Mouse (Mus musculus) stomach, postnatal 0 days (tissue): ENCODE data around the gene Tmem132d. TPM values are rescaled to one million over a fixed set of nuclear protein-coding genes. Genes with fewer than 3 reads are reported as not detected.

Experiments used
- ATAC-seq: fragments of 200-750 bp; cut with Nextera tagmentation; 2 replicates; pipeline ENCODE4 v1.8.0; 2017; ENCODE audit not compliant: low FRiP score, low TSS enrichment
- DNase-seq: peaks from one replicate; pipeline ENCODE4 v3.0.0-alpha.2; 2016; ENCODE audit warnings: low spot score
- H3K27ac ChIP-seq: fragments of 300-500 bp; sonication (generic); replicated peaks from 2 replicates; pipeline ENCODE4 v1.5.1; 2014; ENCODE audit warnings: mild to moderate bottlenecking, control low read depth
- H3K27me3 ChIP-seq: fragments of 300-500 bp; sonication (generic); 2 replicates; pipeline ENCODE4 v1.6.1; 2014; ENCODE audit warnings: low read length; ENCODE audit not compliant: control insufficient read depth, insufficient read depth
- H3K36me3 ChIP-seq: fragments of 300-500 bp; sonication (generic); 2 replicates; pipeline ENCODE4 v1.6.1; 2014; ENCODE audit warnings: low read length, mixed read lengths; ENCODE audit not compliant: control insufficient read depth, insufficient read depth
- H3K4me1 ChIP-seq: fragments of 300-500 bp; sonication (generic); replicated peaks from 2 replicates; pipeline ENCODE4 v1.6.1; 2014; ENCODE audit warnings: antibody characterized with exemption; ENCODE audit not compliant: control insufficient read depth, insufficient read depth
- H3K4me2 ChIP-seq: fragments of 300-500 bp; sonication (generic); replicated peaks from 2 replicates; pipeline ENCODE4 v1.6.1; 2014; ENCODE audit warnings: low read depth, mild to moderate bottlenecking, control low read depth, moderate library complexity
- H3K4me3 ChIP-seq: fragments of 300-500 bp; sonication (generic); 2 replicates; pipeline ENCODE4 v1.5.1; 2014; ENCODE audit warnings: low read depth, low read length, control low read depth
- H3K9ac ChIP-seq: fragments of 300-500 bp; sonication (generic); 2 replicates; pipeline ENCODE4 v1.6.1; 2014; ENCODE audit warnings: mild to moderate bottlenecking, low read length, control low read depth, mixed read lengths
- H3K9me3 ChIP-seq: fragments of 300-500 bp; sonication (generic); 2 replicates; pipeline ENCODE4 v1.6.1; 2016; ENCODE audit warnings: low read length; ENCODE audit not compliant: control insufficient read depth
- CTCF ChIP-seq: IDR thresholded peaks from 2 replicates; pipeline ENCODE4 v1.5.1; 2016; ENCODE audit warnings: antibody characterized with exemption, low read depth, mild to moderate bottlenecking, moderate library complexity
- EP300 ChIP-seq: optimal IDR thresholded peaks from 2 replicates; pipeline ENCODE3; 2016; ENCODE audit warnings: antibody characterized with exemption
- WGBS: fragments of 180-500 bp; shearing (Covaris S2); extraction: QIAGEN DNeasy Blood & Tissue Kit; methylation state at CpG from one replicate; pipeline ENCODE4 v1.1.7; 2014; 5-methylcytosine and 5-hydroxymethylcytosine counted together
- polyA plus RNA-seq: library from polyadenylated mRNA; unstranded; fragments of >200 nt; fragmentation: Nextera tagmentation; extraction: Ambion mirVana; gene quantifications from 2 replicates; pipeline ENCODE4 v1.2.1, GENCODE M21; 2015

Gene Tmem132d
- polyA plus RNA-seq, 1 experiment from 2014 or later: 0.16 TPM

DNA sequence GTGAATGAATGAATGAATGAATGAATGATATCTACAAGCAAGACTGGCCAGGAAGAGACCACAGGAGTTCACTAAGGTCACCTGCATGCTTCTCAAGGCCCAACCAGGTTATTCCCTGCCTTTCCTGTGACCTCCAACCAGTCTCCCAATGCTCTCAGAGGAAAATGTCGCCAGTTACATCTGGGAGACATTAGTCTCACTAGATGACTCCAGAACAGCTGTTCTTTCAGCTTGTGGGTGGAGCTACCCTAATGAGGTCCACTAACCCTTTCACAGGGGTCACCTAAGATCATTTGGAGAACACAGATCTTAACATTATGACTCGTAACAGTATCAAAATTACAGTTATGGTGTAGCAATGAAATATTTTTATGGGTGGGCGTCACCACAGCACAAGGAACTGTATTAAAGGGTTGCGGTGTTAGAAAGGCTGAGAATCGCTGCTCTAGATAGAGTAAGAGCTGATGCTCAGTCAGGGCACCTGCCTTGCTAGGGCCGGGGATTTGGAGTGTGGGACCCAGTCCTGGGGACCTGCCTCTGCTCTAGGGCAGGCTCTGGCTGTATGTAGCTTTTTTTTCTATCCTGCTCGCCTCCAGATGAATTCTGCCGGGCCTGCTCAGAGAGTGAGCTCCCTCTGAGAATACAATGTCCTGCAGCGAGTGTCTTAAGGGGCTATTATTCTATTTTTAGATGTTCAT lies 196.1 kb downstream of the Tmem132d start:
- 64% methylated on average over 9 of the region's 9 CpGs for WGBS

GRCm38 (mm10) chr5:128235611-128236010 lies 197.3 kb downstream of the Tmem132d start:
- Histone ChIP-seq H3K4me3 (no peak overlapping the region), H3K36me3 (no peaks in the 10 kb centered on the region), H3K9ac (no peak overlapping the region), H3K4me2 (no peak overlapping the region), H3K27me3 (no peaks in the 10 kb centered on the region), H3K9me3 (no peaks in the 10 kb centered on the region), H3K4me1 (no peaks in the 10 kb centered on the region), H3K27ac (no peak overlapping the region)
- WGBS: 43% methylated on average over 1 of the region's 1 CpGs
- DNase-seq (no peak), ATAC-seq (no peak)
- TF ChIP-seq EP300 (no peak), CTCF (no peak)

More for the DNA sequence above, 196.1 kb downstream of the Tmem132d start:
- Histone ChIP-seq H3K4me2 (no peak overlapping the region), H3K9ac (no peak overlapping the region), H3K4me3 (no peak overlapping the region), H3K27ac (no peak overlapping the region), H3K36me3 (no peaks in the 10 kb centered on the region), H3K27me3 (no peaks in the 10 kb centered on the region), H3K9me3 (no peaks in the 10 kb centered on the region), H3K4me1 (no peaks in the 10 kb centered on the region)
- TF ChIP-seq EP300: no peak
- TF ChIP-seq CTCF: no peak
- no peak for ATAC-seq
- no peak for DNase-seq

- no peak overlapping the region for H3K9ac ChIP-seq
- no peak overlapping the region for H3K4me3 ChIP-seq
- H3K27ac ChIP-seq: no peak overlapping the region
- no peak for DNase-seq
- TF ChIP-seq CTCF (no peak), EP300 (no peak)
- H3K9me3 ChIP-seq: no peaks in the 10 kb centered on the region
- H3K36me3 ChIP-seq: no peaks in the 10 kb centered on the region
- no peak for ATAC-seq
- no peaks in the 10 kb centered on the region for H3K27me3 ChIP-seq
- H3K4me2 ChIP-seq: no peak overlapping the region
- no peaks in the 10 kb centered on the region for H3K4me1 ChIP-seq
These were observed 199.8 kb downstream of the Tmem132d start for GRCm38 (mm10) chr5:128233101-128233500.

- no peaks in the 10 kb centered on the region for H3K36me3 ChIP-seq
- TF ChIP-seq EP300 (no peak), CTCF (no peak)
- no peaks in the 10 kb centered on the region for H3K4me1 ChIP-seq
- H3K9ac ChIP-seq: no peak overlapping the region
- no peak overlapping the region for H3K27ac ChIP-seq
- H3K4me2 ChIP-seq: no peak overlapping the region
- ATAC-seq (no peak), DNase-seq (no peak)
- H3K4me3 ChIP-seq: no peak overlapping the region
- no peaks in the 10 kb centered on the region for H3K9me3 ChIP-seq
- no peaks in the 10 kb centered on the region for H3K27me3 ChIP-seq
These were observed 214.6 kb downstream of the Tmem132d start for GRCm38 (mm10) chr5:128218281-128218680.

GRCm38 (mm10) chr5:128211125-128211524 lies 221.8 kb downstream of the Tmem132d start:
- Histone ChIP-seq H3K4me1 (no peaks in the 10 kb centered on the region), H3K9ac (no peak overlapping the region), H3K27ac (no peak overlapping the region), H3K27me3 (no peaks in the 10 kb centered on the region), H3K9me3 (no peaks in the 10 kb centered on the region), H3K36me3 (no peaks in the 10 kb centered on the region), H3K4me2 (no peak overlapping the region), H3K4me3 (no peak overlapping the region)
- TF ChIP-seq EP300 (no peak), CTCF (no peak)
- DNase-seq: no peak
- 82% methylated on average over 5 of the region's 5 CpGs for WGBS
- ATAC-seq: no peak

DNA sequence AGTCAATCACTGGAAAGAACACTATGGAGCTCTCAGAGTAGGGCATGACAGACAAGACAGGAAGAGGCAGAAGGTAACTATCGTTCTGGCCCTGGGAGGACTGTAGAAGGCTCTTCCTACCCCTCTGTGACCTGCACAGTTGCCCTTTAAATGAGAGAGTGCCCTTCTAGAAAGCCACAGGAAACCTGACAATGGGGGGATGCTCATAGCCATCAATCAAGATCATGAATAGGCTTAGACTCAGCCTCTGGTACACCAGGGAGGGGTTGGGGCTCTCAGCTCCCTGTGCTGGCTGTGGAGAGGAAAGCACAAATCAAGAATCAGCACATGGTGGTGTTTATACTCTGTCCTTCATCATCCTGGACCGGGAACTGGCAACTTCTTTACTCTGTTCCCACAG lies 227.2 kb downstream of the Tmem132d start:
- Histone ChIP-seq H3K27me3 (no peaks in the 10 kb centered on the region), H3K4me2 (no peak overlapping the region), H3K4me1 (no peaks in the 10 kb centered on the region), H3K36me3 (no peaks in the 10 kb centered on the region), H3K27ac (no peak overlapping the region), H3K9me3 (no peaks in the 10 kb centered on the region), H3K9ac (no peak overlapping the region), H3K4me3 (no peak overlapping the region)
- TF ChIP-seq EP300: no peak
- TF ChIP-seq CTCF: no peak
- WGBS: 42% methylated on average over 2 of the region's 2 CpGs
- ATAC-seq (peak; percentile 32; the same call in 1 of the 2 replicates), DNase-seq (no peak)
